Mouse (Mus musculus) heart, adult 2 months (tissue): Measurements from ENCODE around the gene Ets1. TPM values are rescaled to one million over a fixed set of nuclear protein-coding genes. Genes with fewer than 3 reads are reported as not detected.
A peak's percentile ranks its signal among the peaks of the same experiment; 100 is the strongest.

ENCODE experiments used
- DNase-seq, 2 experiments: peaks; one replicate each; pipeline ENCODE4 v3.0.0; 2021
- H3K27ac ChIP-seq: fragments of 200-600 bp; 2 replicates; pipeline ENCODE4 v1.8.1; 2022
- H3K27me3 ChIP-seq: fragments of 200-500 bp; 2 replicates; pipeline ENCODE4 v1.6.1; 2012; ENCODE audit warnings: mild to moderate bottlenecking, low read length, inconsistent platforms, mixed read lengths; ENCODE audit not compliant: control insufficient read depth, insufficient read depth
- H3K36me3 ChIP-seq: fragments of 200-500 bp; 2 replicates; pipeline ENCODE4 v1.6.1; 2012; ENCODE audit warnings: low read length, inconsistent platforms; ENCODE audit not compliant: control insufficient read depth, insufficient read depth
- H3K4me1 ChIP-seq: fragments of 200-500 bp; 2 replicates; pipeline ENCODE4 v1.6.1; 2011; ENCODE audit warnings: low read length; ENCODE audit not compliant: control insufficient read depth, insufficient read depth
- H3K4me3 ChIP-seq: fragments of 200-600 bp; 2 replicates; pipeline ENCODE4 v1.8.1; 2022
- H3K79me2 ChIP-seq: fragments of 200-500 bp; replicated peaks from 2 replicates; pipeline ENCODE4 v1.6.1; 2012; ENCODE audit warnings: mild to moderate bottlenecking, inconsistent platforms, low read length, moderate library complexity, mixed read lengths; ENCODE audit not compliant: control insufficient read depth, insufficient read depth
- H3K9ac ChIP-seq: fragments of 200-500 bp; 2 replicates; pipeline ENCODE4 v1.6.1; 2012; ENCODE audit warnings: low read depth, mild to moderate bottlenecking, control low read depth, inconsistent platforms, low read length, mixed read lengths
- CTCF ChIP-seq: fragments of 200-600 bp; IDR thresholded peaks from 2 replicates; pipeline ENCODE4 v1.8.1; 2022; ENCODE audit warnings: antibody characterized with exemption, mild to moderate bottlenecking, moderate library complexity
- EP300 ChIP-seq: fragments of 200-500 bp; IDR thresholded peaks from 2 replicates; pipeline ENCODE4 v1.6.1; 2011; ENCODE audit warnings: low read depth, low read length, control low read depth; ENCODE audit not compliant: insufficient read depth
- POLR2A ChIP-seq: fragments of 200-500 bp; IDR thresholded peaks from 2 replicates; pipeline ENCODE4 v1.6.1; 2011; ENCODE audit warnings: mild to moderate bottlenecking, low read depth, low read length, control low read depth; ENCODE audit not compliant: insufficient read depth
- WGBS: fragments of 180-500 bp; shearing (Covaris S2); methylation state at CpG from one replicate; pipeline ENCODE4 v1.1.7; 2018; 5-methylcytosine and 5-hydroxymethylcytosine counted together
- intact Hi-C: fragments of 180-260 bp; cut with DNase I; formaldehyde crosslinking; loops from one replicate; pipeline ENCODE4 v1.15.1; 2025
- polyA plus RNA-seq: library from polyadenylated mRNA; depleted of rRNA; stranded (reverse); fragments of >200 nt; gene quantifications from 2 replicates; pipeline ENCODE4 v1.2.3, GENCODE M21; 2012
- total RNA-seq, 2 experiments: library from RNA; stranded (reverse); gene quantifications; 2 replicates each; pipeline ENCODE4 v1.2.3; 2021

Ets1 gene
- total and polyA plus RNA-seq, 3 experiments: 22.6 to 48.7 (median 40.7) TPM

DNA sequence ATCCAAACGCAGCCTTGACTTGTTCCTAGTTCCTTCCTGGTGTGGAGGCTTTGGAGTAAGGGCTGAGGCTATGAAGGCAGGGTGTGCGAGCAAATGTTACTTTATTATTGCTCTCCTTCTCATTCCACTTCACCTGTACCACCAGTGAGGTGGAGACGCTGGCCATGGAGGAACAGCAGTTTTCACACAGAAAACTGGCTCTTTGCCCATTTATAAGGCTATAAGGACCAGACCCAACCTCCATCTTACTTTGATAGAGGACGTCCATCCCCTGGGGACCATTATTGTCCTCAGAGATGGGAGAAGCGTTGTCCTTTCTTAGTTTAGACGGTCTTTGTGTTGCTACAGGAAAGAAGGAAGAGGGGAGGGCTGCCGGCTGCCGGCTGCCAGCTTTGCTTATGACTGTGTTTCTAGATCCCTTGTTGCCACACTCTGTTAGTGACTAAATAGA lies 63.4 kb downstream of the Ets1 start:
- Histone ChIP-seq H3K4me3 (peak overlapping the region; percentile 50), H3K4me1 (peaks cover 11% of the 10 kb centered on the region), H3K9ac (peak overlapping the region; percentile 76), H3K79me2 (peaks cover 3% of the 10 kb centered on the region; the same call in 1 of the 2 replicates), H3K36me3 (peaks cover 23% of the 10 kb centered on the region), H3K27ac (peak overlapping the region; percentile 67), H3K27me3 (no peaks in the 10 kb centered on the region)
- WGBS: 35% methylated on average over 8 of the region's 8 CpGs
- intact Hi-C loops: loop anchor here (10.0 kb wide), 1 partner anchor 295 kb away; no protein-coding TSS in a partner anchor
- no peak for TF ChIP-seq CTCF
- TF ChIP-seq EP300: no peak
- TF ChIP-seq POLR2A: no peak
- no peak for DNase-seq

- WGBS: 33% methylated on average over 7 of the region's 7 CpGs
- Histone ChIP-seq H3K36me3 (peaks cover 19% of the 10 kb centered on the region), H3K4me1 (peaks cover 8% of the 10 kb centered on the region), H3K4me3 (peak overlapping the region; percentile 50), H3K79me2 (peaks cover 3% of the 10 kb centered on the region; the same call in 1 of the 2 replicates), H3K9ac (peak overlapping the region; percentile 76), H3K27ac (peak overlapping the region; percentile 67), H3K27me3 (no peaks in the 10 kb centered on the region)
- TF ChIP-seq CTCF (no peak), POLR2A (no peak), EP300 (no peak)
- intact Hi-C loops: loop anchor here (2.0 kb wide), 1 partner anchor 57 kb away; no protein-coding TSS in a partner anchor
- no peak for DNase-seq
Measured at GRCm38 (mm10) chr9:32700091-32700905, 64.3 kb downstream of the Ets1 start.

DNA sequence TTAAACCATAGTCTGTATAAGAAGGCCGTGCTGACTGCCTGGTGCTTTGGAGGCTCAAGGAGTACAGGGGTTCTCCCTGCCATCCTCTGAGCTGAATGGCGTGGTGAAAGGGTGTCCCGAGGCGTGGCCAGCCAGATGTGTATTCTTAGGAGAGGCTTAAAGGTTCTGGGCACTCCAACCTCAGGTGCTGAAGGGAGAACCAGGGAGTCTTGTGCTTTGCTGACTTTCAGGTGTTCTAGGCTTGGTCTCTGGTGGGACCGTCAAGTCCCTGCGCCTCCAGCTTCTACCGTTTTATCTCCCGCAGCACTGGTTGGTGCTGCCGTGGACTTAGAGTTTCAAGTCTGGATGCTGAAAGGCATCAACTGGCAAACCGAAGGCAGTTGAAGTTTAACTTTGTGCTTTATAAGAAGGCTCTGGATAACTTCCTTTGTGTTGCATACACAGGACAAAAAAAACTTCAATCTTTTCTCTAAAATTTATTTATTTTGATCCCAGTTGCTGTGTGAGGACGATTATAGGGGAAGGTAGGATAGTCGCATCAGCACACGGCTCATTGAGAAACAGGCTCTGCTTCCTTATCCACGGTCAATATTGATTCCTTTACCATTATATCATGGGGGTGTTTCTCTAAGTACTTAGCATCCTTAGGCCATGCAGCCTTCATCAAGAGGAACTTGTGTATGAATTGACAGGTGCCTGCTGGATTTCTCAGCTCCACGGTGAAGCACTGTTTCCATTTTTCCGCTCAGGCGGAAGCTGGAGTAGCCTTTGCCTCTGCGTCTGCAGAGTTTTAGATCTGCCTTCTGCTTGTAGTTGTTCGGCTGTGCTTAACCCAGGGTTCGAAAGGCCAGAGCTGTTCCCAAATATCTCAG lies 65.3 kb downstream of the Ets1 start:
- Histone ChIP-seq H3K27me3 (no peaks in the 10 kb centered on the region), H3K9ac (peak overlapping the region; percentile 67), H3K27ac (peak overlapping the region; percentile 67), H3K4me3 (peak overlapping the region; percentile 50), H3K36me3 (peaks cover 22% of the 10 kb centered on the region), H3K79me2 (peaks cover 3% of the 10 kb centered on the region; the same call in 1 of the 2 replicates), H3K4me1 (peaks cover 12% of the 10 kb centered on the region)
- intact Hi-C loops: loop anchor here (2.0 kb wide), 1 partner anchor 59 kb away; no protein-coding TSS in a partner anchor
- DNase-seq: no peak
- TF ChIP-seq POLR2A: no peak
- TF ChIP-seq EP300: no peak
- WGBS: 40% methylated on average over 20 of the region's 20 CpGs

DNA sequence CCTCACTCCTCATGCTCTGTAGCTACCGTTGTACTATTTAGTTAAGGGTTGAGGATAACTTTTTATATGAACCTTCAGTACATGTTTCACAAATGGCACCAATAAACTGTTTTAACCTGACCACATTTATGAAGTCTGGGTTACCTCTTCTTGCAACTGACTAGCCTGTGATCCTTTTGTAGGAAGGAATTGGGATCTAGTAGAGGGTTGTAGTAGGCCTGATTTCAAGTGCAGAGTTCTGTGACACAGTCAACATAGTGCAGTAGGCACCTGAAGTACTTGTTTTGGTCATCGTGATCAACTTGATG lies 65.9 kb downstream of the Ets1 start:
- TF ChIP-seq CTCF (no peak), POLR2A (no peak), EP300 (no peak)
- no peaks in the 10 kb centered on the region for H3K27me3 ChIP-seq
- DNase-seq: no peak
- intact Hi-C loops: loop anchor here (2.0 kb wide), 1 partner anchor 59 kb away; no protein-coding TSS in a partner anchor
- H3K4me3 ChIP-seq: peak overlapping the region; percentile 50
- peak overlapping the region; percentile 67 for H3K27ac ChIP-seq
- 45% methylated on average over 2 of the region's 2 CpGs for WGBS
- H3K36me3 ChIP-seq: peaks cover 26% of the 10 kb centered on the region
- H3K79me2 ChIP-seq: peaks cover 3% of the 10 kb centered on the region; the same call in 1 of the 2 replicates
- H3K4me1 ChIP-seq: peaks cover 14% of the 10 kb centered on the region
- peak overlapping the region; percentile 67 for H3K9ac ChIP-seq

DNA sequence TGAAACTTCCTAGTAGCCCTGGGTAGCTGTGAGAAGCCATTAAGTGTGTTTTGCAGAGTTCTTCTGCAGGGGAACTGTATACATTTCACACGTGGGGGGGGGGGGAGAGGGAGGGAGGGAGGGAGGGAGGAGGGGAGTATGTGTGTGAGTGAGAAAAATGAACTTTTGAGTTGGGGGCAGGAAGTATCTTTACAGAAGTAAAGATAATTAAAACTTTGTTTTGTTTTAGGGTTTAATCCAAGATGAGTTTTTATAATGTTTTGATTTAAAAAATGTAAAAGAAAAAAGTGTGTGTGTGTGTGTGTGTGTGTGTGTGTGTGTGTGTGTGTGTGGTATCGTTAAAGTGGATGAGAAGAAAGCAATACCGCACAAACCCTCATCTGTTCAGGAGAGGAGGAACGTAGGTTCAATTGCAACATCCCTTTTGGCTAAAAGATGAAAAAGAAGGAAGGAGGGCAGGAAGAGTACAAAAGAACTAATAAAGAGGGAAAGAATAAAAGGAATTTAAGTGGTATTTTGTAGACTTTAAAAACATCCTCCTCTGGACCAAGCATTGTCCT lies 66.9 kb downstream of the Ets1 start:
- TF ChIP-seq EP300 (no peak), POLR2A (no peak), CTCF (no peak)
- H3K27ac ChIP-seq: peak overlapping the region; percentile 67
- 27% methylated on average over 4 of the region's 4 CpGs for WGBS

More for the DNA sequence above, 66.9 kb downstream of the Ets1 start:
- Histone ChIP-seq H3K4me1 (peaks cover 14% of the 10 kb centered on the region), H3K4me3 (peak overlapping the region; percentile 9; the same call in 1 of the 2 replicates), H3K79me2 (peaks cover 3% of the 10 kb centered on the region; the same call in 1 of the 2 replicates), H3K27me3 (no peaks in the 10 kb centered on the region), H3K9ac (0 out of 2 replicates have a peak overlapping the region, but pooled peaks have one; percentile 1), H3K36me3 (peaks cover 34% of the 10 kb centered on the region)
- intact Hi-C loops: no loop called here
- no peak for DNase-seq
